Mouse (Mus musculus) small intestine, adult 2 months (tissue): Measurements from ENCODE around the gene Pramef12. TPM values are rescaled to one million over a fixed set of nuclear protein-coding genes. Genes with fewer than 3 reads are reported as not detected.

Source experiments
- polyA plus RNA-seq: library from polyadenylated mRNA; depleted of rRNA; stranded (reverse); fragments of >200 nt; gene quantifications from 2 replicates; pipeline ENCODE4 v1.2.3, GENCODE M21; 2012; rRNA removed

The Pramef12 gene
- polyA plus RNA-seq, 1 experiment: not detected

Other genes starting within 250 kb of the Pramef12 start
- gene Oog3, start 245.8 kb downstream of the Pramef12 start, polyA plus RNA-seq: not detected in 2 replicates
- not detected in 2 replicates for gene Oog2, start 217.7 kb downstream of the Pramef12 start, polyA plus RNA-seq
- not detected in 2 replicates for gene C87977, start 195.1 kb downstream of the Pramef12 start, polyA plus RNA-seq
- not detected in 2 replicates for gene Pramel5, start 128.0 kb downstream of the Pramef12 start, polyA plus RNA-seq
- gene Gm13128, start 78.2 kb downstream of the Pramef12 start, polyA plus RNA-seq: not detected in 2 replicates
- gene Gm13119, start 50.5 kb downstream of the Pramef12 start, polyA plus RNA-seq: not detected in 2 replicates
- gene Pramef20, start 30.5 kb downstream of the Pramef12 start, polyA plus RNA-seq: not detected in 2 replicates
- not detected in 2 replicates for gene 1700012P22Rik, start 30.3 kb upstream of the Pramef12 start, polyA plus RNA-seq
- not detected in 2 replicates for gene Gm9944, start 44.9 kb upstream of the Pramef12 start, polyA plus RNA-seq
- not detected in 2 replicates for gene Aadacl3, start 55.3 kb upstream of the Pramef12 start, polyA plus RNA-seq
- gene 9430007A20Rik, start 111.4 kb upstream of the Pramef12 start, polyA plus RNA-seq: not detected in 2 replicates
- gene Gm13124, start 156.7 kb upstream of the Pramef12 start, polyA plus RNA-seq: not detected in 2 replicates
- not detected in 2 replicates for gene Aadacl4, start 205.2 kb upstream of the Pramef12 start, polyA plus RNA-seq